Mouse (Mus musculus) olfactory bulb, adult 2 months (tissue): Measurements from ENCODE around the gene Rbfox3. TPM values are rescaled to one million over a fixed set of nuclear protein-coding genes. Genes with fewer than 3 reads are reported as not detected.

Source experiments
- H3K27ac ChIP-seq: fragments of 200-500 bp; 2 replicates; pipeline ENCODE4 v1.5.1; 2012; ENCODE audit warnings: low read depth, low read length; ENCODE audit not compliant: insufficient read depth
- H3K4me1 ChIP-seq: fragments of 200-500 bp; 2 replicates; pipeline ENCODE4 v1.6.1; 2012; ENCODE audit warnings: low read length; ENCODE audit not compliant: control insufficient read depth, insufficient read depth
- H3K4me3 ChIP-seq: fragments of 200-500 bp; 2 replicates; pipeline ENCODE4 v1.5.1; 2012; ENCODE audit warnings: mild to moderate bottlenecking, low read depth, low read length, moderate library complexity; ENCODE audit not compliant: insufficient read depth
- CTCF ChIP-seq: fragments of 200-500 bp; IDR thresholded peaks from 2 replicates; pipeline ENCODE4 v1.5.1; 2012; ENCODE audit warnings: low read depth, mild to moderate bottlenecking, low read length, moderate library complexity; ENCODE audit not compliant: insufficient read depth
- POLR2A ChIP-seq: fragments of 200-500 bp; IDR thresholded peaks from 2 replicates; pipeline ENCODE4 v1.6.1; 2012; ENCODE audit warnings: mild to moderate bottlenecking, low read depth, low read length, moderate library complexity; ENCODE audit not compliant: insufficient read depth
- WGBS: fragments of 180-500 bp; shearing (Covaris S2); methylation state at CpG from one replicate; pipeline ENCODE4 v1.1.7; 2018; 5-methylcytosine and 5-hydroxymethylcytosine counted together
- polyA plus RNA-seq: library from polyadenylated mRNA; stranded (reverse); fragments of >200 nt; gene quantifications from 2 replicates; pipeline ENCODE4 v1.2.4, GENCODE M21; 2012; ENCODE audit warnings: low replicate concordance; ENCODE audit not compliant: missing spikeins, insufficient read depth, insufficient read length

Gene Rbfox3
- polyA plus RNA-seq, 1 experiment = not detected

DNA sequence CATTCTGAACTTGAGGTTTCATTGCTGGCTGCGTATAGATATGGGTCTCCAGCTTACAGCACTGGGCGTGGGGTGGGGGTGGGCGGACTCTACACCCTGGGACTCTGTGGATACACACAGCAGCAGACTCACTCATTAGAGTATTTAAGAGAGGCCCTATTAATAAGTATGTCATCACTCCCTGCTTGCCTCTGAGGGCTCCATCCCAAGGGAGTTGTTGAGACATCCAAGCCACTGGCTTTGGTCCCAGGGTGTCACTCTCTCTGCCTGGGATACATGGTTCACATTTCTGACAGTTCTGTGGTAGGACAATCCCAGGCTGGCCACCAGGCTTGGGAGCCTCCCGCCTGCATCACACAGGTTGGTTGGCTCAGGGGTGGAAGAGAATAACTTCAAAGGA is 174.4 kb downstream of the Rbfox3 start:
- WGBS = 56% methylated on average over 4 of the region's 4 CpGs
- TF ChIP-seq CTCF (no peak), POLR2A (no peak)
- peaks cover 62% of the 10 kb centered on the region for H3K4me1 ChIP-seq
- no peak overlapping the region for H3K27ac ChIP-seq
- H3K4me3 ChIP-seq = no peak overlapping the region

DNA sequence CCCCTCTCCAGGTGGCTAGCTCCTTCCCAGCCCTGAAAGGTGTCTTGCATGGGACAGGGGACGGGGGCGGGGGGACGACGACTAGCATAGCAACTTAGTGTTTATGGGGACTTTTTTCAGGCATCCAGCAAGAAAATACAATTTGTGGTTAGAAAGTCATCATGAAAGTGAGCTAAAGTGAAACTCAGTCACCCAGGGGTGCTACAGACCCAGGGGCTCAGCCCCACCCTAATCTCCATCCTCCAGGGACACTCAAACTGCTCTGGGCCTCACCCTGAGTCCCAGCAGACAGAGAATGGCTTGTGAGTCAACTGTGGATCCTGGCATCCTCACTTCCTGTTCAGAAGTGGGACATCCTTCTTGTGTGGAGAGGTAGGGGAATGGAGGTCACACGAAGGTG is 179.7 kb downstream of the Rbfox3 start:
- no peak overlapping the region for H3K27ac ChIP-seq
- WGBS = 84% methylated on average over 5 of the region's 5 CpGs
- peaks cover 54% of the 10 kb centered on the region for H3K4me1 ChIP-seq
- no peak for TF ChIP-seq CTCF
- TF ChIP-seq POLR2A = no peak
- no peak overlapping the region for H3K4me3 ChIP-seq

DNA sequence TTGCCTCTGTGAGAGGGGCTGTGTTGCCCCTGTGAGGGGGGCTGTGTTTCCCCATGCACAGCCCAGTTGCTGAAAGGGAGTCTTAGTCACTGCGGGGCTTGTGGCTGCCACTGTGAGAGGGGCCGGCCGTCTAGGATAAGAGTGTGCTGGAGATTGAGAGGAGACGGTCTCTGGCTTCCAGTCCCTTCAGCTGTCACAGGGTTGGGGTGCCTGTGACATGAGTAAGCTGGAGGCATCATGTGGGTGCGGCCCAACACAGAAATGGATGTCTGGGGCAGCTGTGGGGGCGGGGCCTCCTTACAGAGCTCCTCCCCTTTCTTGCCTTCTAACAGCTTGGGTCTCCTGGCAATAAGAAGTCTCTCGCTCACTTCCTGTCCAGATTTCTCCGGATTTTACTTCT is 182.0 kb downstream of the Rbfox3 start:
- no peak overlapping the region for H3K27ac ChIP-seq
- no peak overlapping the region for H3K4me3 ChIP-seq
- WGBS = 35% methylated on average over 8 of the region's 8 CpGs
- H3K4me1 ChIP-seq = peaks cover 57% of the 10 kb centered on the region
- TF ChIP-seq CTCF = no peak
- no peak for TF ChIP-seq POLR2A

DNA sequence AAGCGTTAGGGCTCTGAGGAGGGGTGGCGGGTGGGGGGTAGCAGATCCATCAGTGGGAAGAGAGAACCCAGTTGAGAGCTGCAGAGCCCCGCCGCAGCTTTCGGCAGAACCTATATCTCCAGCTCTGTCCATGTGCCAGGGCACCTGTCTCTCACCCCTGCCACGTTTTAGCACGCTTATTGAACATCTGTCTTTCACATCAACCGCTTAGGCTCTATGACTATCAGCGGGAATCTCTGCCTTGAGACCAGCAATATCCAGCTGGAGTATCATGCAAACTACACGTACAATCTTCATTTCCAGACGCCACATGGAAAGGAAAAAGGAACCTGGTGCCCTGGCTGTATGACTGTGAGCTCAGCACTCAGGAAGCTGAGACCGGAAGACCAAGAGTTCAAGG is 182.6 kb downstream of the Rbfox3 start:
- WGBS = 77% methylated on average over 12 of the region's 12 CpGs
- TF ChIP-seq CTCF = no peak
- no peak for TF ChIP-seq POLR2A
- H3K27ac ChIP-seq = no peak overlapping the region
- H3K4me1 ChIP-seq = peaks cover 60% of the 10 kb centered on the region
- no peak overlapping the region for H3K4me3 ChIP-seq

DNA sequence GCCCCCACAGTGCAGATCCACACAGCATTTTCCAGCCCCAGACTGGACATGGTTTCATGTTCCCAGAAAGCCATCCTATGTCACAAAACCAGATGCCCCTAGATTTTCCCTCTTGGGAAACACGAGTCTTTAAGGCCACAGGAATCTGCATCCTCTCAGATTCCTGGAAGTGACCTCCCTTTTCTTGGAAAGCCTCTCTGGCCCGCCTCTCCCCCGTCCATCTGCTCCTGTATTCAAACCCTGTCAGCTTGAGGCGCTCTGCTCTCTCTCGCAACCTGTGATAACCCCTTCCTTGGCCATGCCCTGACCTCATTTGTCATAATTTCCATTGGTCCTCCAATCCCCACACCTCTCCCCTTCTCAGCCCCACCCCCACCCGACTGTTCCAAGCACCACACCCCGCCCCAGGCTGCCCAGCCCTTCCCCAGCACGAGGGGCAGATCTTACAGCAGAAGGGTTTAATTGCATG is 183.3 kb downstream of the Rbfox3 start:
- H3K4me1 ChIP-seq = peaks cover 65% of the 10 kb centered on the region
- no peak overlapping the region for H3K4me3 ChIP-seq
- no peak for TF ChIP-seq POLR2A
- TF ChIP-seq CTCF = no peak
- WGBS = 56% methylated on average over 8 of the region's 8 CpGs
- H3K27ac ChIP-seq = no peak overlapping the region

DNA sequence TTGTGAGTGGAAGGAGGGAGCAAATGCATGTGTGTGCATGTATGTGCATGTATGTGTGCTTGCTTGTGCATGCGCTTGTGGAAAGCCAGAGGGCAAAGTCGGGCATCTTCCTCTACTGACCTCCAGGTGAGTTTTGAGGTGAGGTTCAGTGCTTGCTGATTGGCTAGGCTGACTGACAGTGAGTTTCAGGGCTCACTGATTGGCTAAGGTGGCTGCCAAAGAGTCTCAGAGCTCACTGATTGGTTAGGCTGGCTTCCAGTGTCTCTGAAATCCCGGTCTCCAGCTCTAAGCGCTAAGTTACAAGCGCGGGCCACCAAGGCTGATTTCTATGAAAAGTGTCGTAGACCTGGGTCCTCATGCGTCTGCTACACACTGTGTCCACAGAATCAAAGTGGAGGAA is 185.0 kb downstream of the Rbfox3 start:
- no peak overlapping the region for H3K4me3 ChIP-seq
- TF ChIP-seq POLR2A = no peak
- H3K27ac ChIP-seq = no peak overlapping the region
- WGBS = 84% methylated on average over 8 of the region's 8 CpGs
- H3K4me1 ChIP-seq = peaks cover 62% of the 10 kb centered on the region

DNA sequence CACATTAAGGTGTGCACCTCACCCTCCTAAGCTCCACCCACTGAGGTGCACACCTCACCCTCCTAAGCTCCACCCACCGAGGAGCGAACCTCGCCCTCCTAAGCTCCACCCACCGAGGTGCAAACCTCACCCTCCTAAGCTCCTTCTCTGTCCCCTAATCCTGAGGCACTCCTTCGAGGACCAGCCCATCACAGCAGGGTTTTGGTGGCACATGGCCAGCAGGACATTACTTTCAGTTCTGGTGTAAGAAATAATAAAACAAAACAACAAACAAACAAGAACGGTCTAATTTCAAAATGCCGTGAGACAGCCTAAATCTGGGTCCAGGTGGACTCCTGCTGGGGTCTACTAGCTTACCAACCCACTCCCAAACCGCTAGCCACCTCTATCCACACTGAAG is 187.0 kb downstream of the Rbfox3 start:
- no peak overlapping the region for H3K27ac ChIP-seq
- no peak for TF ChIP-seq CTCF
- no peak for TF ChIP-seq POLR2A
- peaks cover 59% of the 10 kb centered on the region for H3K4me1 ChIP-seq
- no peak overlapping the region for H3K4me3 ChIP-seq
- WGBS = 77% methylated on average over 8 of the region's 8 CpGs

DNA sequence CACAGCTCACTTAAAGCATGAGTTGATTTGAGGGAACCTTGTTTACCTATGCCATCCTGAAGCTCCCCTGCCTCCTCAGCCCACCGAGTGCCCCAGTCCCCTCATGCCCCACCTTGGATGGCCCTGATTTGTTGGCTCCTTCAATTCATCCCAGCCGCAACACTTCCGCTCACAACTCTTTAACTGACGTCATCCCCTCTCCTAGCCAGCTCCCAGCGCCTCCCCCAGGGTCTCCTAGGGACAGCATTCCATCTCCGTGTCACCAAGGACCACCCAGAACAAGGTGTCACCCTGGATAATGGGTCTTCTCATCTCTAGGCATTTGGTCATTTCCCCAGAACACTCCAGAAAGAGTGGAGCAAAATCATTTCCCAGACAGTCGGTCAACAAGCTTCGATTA is 188.2 kb downstream of the Rbfox3 start:
- H3K4me1 ChIP-seq = peaks cover 49% of the 10 kb centered on the region
- TF ChIP-seq POLR2A (no peak), CTCF (no peak)
- WGBS = 63% methylated on average over 8 of the region's 8 CpGs
- H3K4me3 ChIP-seq = no peak overlapping the region
- no peak overlapping the region for H3K27ac ChIP-seq

DNA sequence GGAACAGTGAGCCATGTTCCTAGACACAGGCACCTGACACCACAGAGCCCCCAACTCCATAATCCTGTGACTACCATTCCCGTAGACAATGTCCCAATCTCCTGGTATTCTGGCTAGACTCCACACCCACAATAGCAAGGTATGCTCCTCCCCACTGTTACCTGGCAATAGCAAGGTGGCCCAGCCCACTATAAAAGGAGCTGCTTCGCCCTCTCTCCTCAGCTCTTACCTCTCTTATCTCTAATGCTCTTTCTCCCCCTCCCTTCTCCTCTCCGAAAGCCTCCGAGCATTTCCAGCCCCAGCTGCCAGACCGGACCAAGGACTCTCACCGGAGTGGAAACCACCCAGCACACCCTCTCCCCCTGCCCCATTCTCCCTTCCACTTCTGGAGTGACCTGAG is 189.5 kb downstream of the Rbfox3 start:
- Histone ChIP-seq H3K4me1 (peaks cover 47% of the 10 kb centered on the region), H3K4me3 (no peak overlapping the region), H3K27ac (no peak overlapping the region)
- WGBS = 83% methylated on average over 6 of the region's 6 CpGs
- TF ChIP-seq CTCF (no peak), POLR2A (no peak)
